8 mouse cellular contexts compared by ENCODE assay signal in genomic region chr4:139192499-139193175, GRCm38 (mm10). TPM values are rescaled to one million over a fixed set of nuclear protein-coding genes. Genes with fewer than 3 reads are reported as not detected.
DNase-seq lines count a peak whose midpoint lies in the region; ATAC-seq and TF ChIP-seq lines count a peak whose summit lies in the region.

TSS of gene Capzb (plus strand) at chr4:139192899.

- H3K9ac ChIP-seq in embryonic facial prominence, embryonic 15.5 days, result peak within 1 kb of the TSS; percentile 87
- H3K9ac ChIP-seq in kidney, embryonic 14.5 days (ENCODE audit: low read depth, low read length), result peak within 1 kb of the TSS; percentile 88
- H3K9ac ChIP-seq in limb, embryonic 15.5 days, result peak within 1 kb of the TSS; percentile 81

- TF ChIP-seq POLR2A in bone marrow, adult 2 months (IDR thresholded peaks at IDR 0.05; ENCODE audit: borderline replicate concordance, control insufficient read depth, low read depth, low read length), result peak; percentile 98

- under 1% methylated on average over 67 of the region's 69 CpGs for WGBS in bone marrow, adult 2 months
- under 1% methylated on average over 53 of the region's 69 CpGs for WGBS in embryonic facial prominence, embryonic 15.5 days
- 4% methylated on average over 56 of the region's 69 CpGs for WGBS in kidney, embryonic 14.5 days
- WGBS in limb, embryonic 15.5 days, result under 1% methylated on average over 41 of the region's 69 CpGs

- H3K4me2 ChIP-seq in embryonic facial prominence, embryonic 15.5 days (replicated peaks), result peak within 1 kb of the TSS; percentile 92
- peak within 1 kb of the TSS; percentile 94 for H3K4me2 ChIP-seq in kidney, embryonic 14.5 days (replicated peaks; ENCODE audit: low read depth, low read length)
- H3K4me2 ChIP-seq in limb, embryonic 15.5 days, result peak within 1 kb of the TSS; percentile 93

- H3K4me3 ChIP-seq in bone marrow, adult 2 months (replicated peaks; ENCODE audit: control insufficient read depth, low read depth, low read length), result peak within 1 kb of the TSS; percentile 99
- peak within 1 kb of the TSS; percentile 95 for H3K4me3 ChIP-seq in embryonic facial prominence, embryonic 15.5 days (replicated peaks)
- peak within 1 kb of the TSS; percentile 94 for H3K4me3 ChIP-seq in kidney, embryonic 14.5 days (ENCODE audit: low read length)
- H3K4me3 ChIP-seq in limb, embryonic 15.5 days, result peak within 1 kb of the TSS; percentile 92

- ATAC-seq in embryonic facial prominence, embryonic 15.5 days (ENCODE audit: insufficient number of reproducible peaks, low FRiP score, low TSS enrichment, low read depth), result peak; percentile 97
- peak; percentile 97 for ATAC-seq in kidney, embryonic 14.5 days (ENCODE audit: low FRiP score, low TSS enrichment)
- ATAC-seq in limb, embryonic 15.5 days (ENCODE audit: insufficient number of reproducible peaks, low FRiP score, low TSS enrichment, low read depth), result peak; percentile 96

- TF ChIP-seq CTCF in bone marrow, adult 2 months (IDR thresholded peaks at IDR 0.05; ENCODE audit: control insufficient read depth, insufficient read depth, low read length), result peak; percentile 16; the same call in 1 of the 2 replicates

- peak; percentile 95 for DNase-seq in 416B (ENCODE audit: low read depth)
- DNase-seq in heart, adult 9 months (ENCODE audit: low spot score in 2 of 2), result peak; percentile 95 to 97
- peak; percentile 92 for DNase-seq in monocyte, adult 2 months (ENCODE audit: low read depth in 1 of 2, low spot score in 2 of 2)
- peak; percentile 95 for DNase-seq in spleen, postnatal 36 days (ENCODE audit: low spot score in 2 of 2)

- H3K27ac ChIP-seq in bone marrow, adult 2 months (ENCODE audit: control insufficient read depth, insufficient read depth, low read depth, low read length, poor library complexity), result peak within 1 kb of the TSS; percentile 100
- H3K27ac ChIP-seq in embryonic facial prominence, embryonic 15.5 days (replicated peaks), result peak within 1 kb of the TSS; percentile 94
- H3K27ac ChIP-seq in kidney, embryonic 14.5 days (ENCODE audit: low read depth, low read length), result peak within 1 kb of the TSS; percentile 93
- H3K27ac ChIP-seq in limb, embryonic 15.5 days, result peak within 1 kb of the TSS; percentile 95

- H3K36me3 ChIP-seq in embryonic facial prominence, embryonic 15.5 days, result no peaks in the 10 kb centered on the region
- peaks cover 6% of the 10 kb centered on the region; the same call in 1 of the 2 replicates for H3K36me3 ChIP-seq in kidney, embryonic 14.5 days (ENCODE audit: control insufficient read depth, insufficient read depth, low read length)
- H3K36me3 ChIP-seq in limb, embryonic 15.5 days, result 0 out of 2 replicates have a peak, but pooled peaks cover 4% of the 10 kb centered on the region

- no peaks in the 10 kb centered on the region for H3K27me3 ChIP-seq in embryonic facial prominence, embryonic 15.5 days
- no peaks in the 10 kb centered on the region for H3K27me3 ChIP-seq in kidney, embryonic 14.5 days (ENCODE audit: control insufficient read depth, insufficient read depth, low read length)
- H3K27me3 ChIP-seq in limb, embryonic 15.5 days, result no peaks in the 10 kb centered on the region

- H3K4me1 ChIP-seq in bone marrow, adult 2 months (ENCODE audit: control insufficient read depth, insufficient read depth, low read length), result peaks cover 20% of the 10 kb centered on the region
- H3K4me1 ChIP-seq in embryonic facial prominence, embryonic 15.5 days, result peaks cover 54% of the 10 kb centered on the region
- H3K4me1 ChIP-seq in kidney, embryonic 14.5 days (ENCODE audit: control insufficient read depth, insufficient read depth, low read length), result peaks cover 36% of the 10 kb centered on the region
- peaks cover 47% of the 10 kb centered on the region for H3K4me1 ChIP-seq in limb, embryonic 15.5 days

- no peaks in the 10 kb centered on the region for H3K9me3 ChIP-seq in embryonic facial prominence, embryonic 15.5 days (replicated peaks)
- no peaks in the 10 kb centered on the region for H3K9me3 ChIP-seq in kidney, embryonic 14.5 days (ENCODE audit: control insufficient read depth, low read length)
- H3K9me3 ChIP-seq in limb, embryonic 15.5 days, result no peaks in the 10 kb centered on the region

RNA-seq across cellular contexts. Expression of gene Capzb, which starts in this region (rescaled TPM):
- 104 and 160 TPM in 2 replicates for polyA plus RNA-seq in bone marrow, adult 2 months (2011; ENCODE audit: insufficient read depth, insufficient read length, low replicate concordance, missing spikeins)
- polyA plus RNA-seq in embryonic facial prominence, embryonic 15.5 days (2015; fragmentation: Nextera tagmentation; extraction: Ambion mirVana), result 389 and 397 TPM in 2 replicates
- polyA plus RNA-seq in kidney, embryonic 14.5 days (2014; fragmentation: Nextera tagmentation; extraction: Ambion mirVana), result 256 and 319 TPM in 2 replicates
- 399 and 425 TPM in 2 replicates for polyA plus RNA-seq in limb, embryonic 15.5 days (2015; fragmentation: Nextera tagmentation; extraction: Ambion mirVana)

Comparison
In these comparisons a context has a peak if more than half of its experiments do, and no peak if none do; other contexts are left out.
1. Peak in every context shown above with its lines: DNase-seq, ATAC-seq, H3K4me3 ChIP-seq and H3K27ac ChIP-seq.